Mouse (Mus musculus) stomach, postnatal 0 days (tissue): ENCODE measurements around the gene Tmem235. TPM values are rescaled to one million over a fixed set of nuclear protein-coding genes. Genes with fewer than 3 reads are reported as not detected.

ENCODE experiments used
- ATAC-seq: fragments of 200-750 bp; cut with Nextera tagmentation; 2 replicates; pipeline ENCODE4 v1.8.0; 2017; ENCODE audit not compliant: low FRiP score, low TSS enrichment
- DNase-seq: peaks from one replicate; pipeline ENCODE4 v3.0.0-alpha.2; 2016; ENCODE audit warnings: low spot score
- H3K27ac ChIP-seq: fragments of 300-500 bp; sonication (generic); replicated peaks from 2 replicates; pipeline ENCODE4 v1.5.1; 2014; ENCODE audit warnings: mild to moderate bottlenecking, control low read depth
- H3K27me3 ChIP-seq: fragments of 300-500 bp; sonication (generic); 2 replicates; pipeline ENCODE4 v1.6.1; 2014; ENCODE audit warnings: low read length; ENCODE audit not compliant: control insufficient read depth, insufficient read depth
- H3K36me3 ChIP-seq: fragments of 300-500 bp; sonication (generic); 2 replicates; pipeline ENCODE4 v1.6.1; 2014; ENCODE audit warnings: low read length, mixed read lengths; ENCODE audit not compliant: control insufficient read depth, insufficient read depth
- H3K4me1 ChIP-seq: fragments of 300-500 bp; sonication (generic); replicated peaks from 2 replicates; pipeline ENCODE4 v1.6.1; 2014; ENCODE audit warnings: antibody characterized with exemption; ENCODE audit not compliant: control insufficient read depth, insufficient read depth
- H3K4me2 ChIP-seq: fragments of 300-500 bp; sonication (generic); replicated peaks from 2 replicates; pipeline ENCODE4 v1.6.1; 2014; ENCODE audit warnings: low read depth, mild to moderate bottlenecking, control low read depth, moderate library complexity
- H3K4me3 ChIP-seq: fragments of 300-500 bp; sonication (generic); 2 replicates; pipeline ENCODE4 v1.5.1; 2014; ENCODE audit warnings: low read depth, low read length, control low read depth
- H3K9ac ChIP-seq: fragments of 300-500 bp; sonication (generic); 2 replicates; pipeline ENCODE4 v1.6.1; 2014; ENCODE audit warnings: mild to moderate bottlenecking, low read length, control low read depth, mixed read lengths
- H3K9me3 ChIP-seq: fragments of 300-500 bp; sonication (generic); 2 replicates; pipeline ENCODE4 v1.6.1; 2016; ENCODE audit warnings: low read length; ENCODE audit not compliant: control insufficient read depth
- CTCF ChIP-seq: IDR thresholded peaks from 2 replicates; pipeline ENCODE4 v1.5.1; 2016; ENCODE audit warnings: antibody characterized with exemption, low read depth, mild to moderate bottlenecking, moderate library complexity
- EP300 ChIP-seq: optimal IDR thresholded peaks from 2 replicates; pipeline ENCODE3; 2016; ENCODE audit warnings: antibody characterized with exemption
- WGBS: fragments of 180-500 bp; shearing (Covaris S2); extraction: QIAGEN DNeasy Blood & Tissue Kit; methylation state at CpG from one replicate; pipeline ENCODE4 v1.1.7; 2014; 5-methylcytosine and 5-hydroxymethylcytosine counted together
- polyA plus RNA-seq: library from polyadenylated mRNA; unstranded; fragments of >200 nt; fragmentation: Nextera tagmentation; extraction: Ambion mirVana; gene quantifications from 2 replicates; pipeline ENCODE4 v1.2.1, GENCODE M21; 2015

The Tmem235 gene
- polyA plus RNA-seq, 1 experiment from 2014 or later, result not detected

GRCm38 (mm10) chr11:117848985-117849671, 11.4 kb upstream of the Tmem235 start, which contains the start of gene Birc5:
TSS of gene Birc5 (plus strand) at chr11:117849251.
- DNase-seq, result peak; percentile 98
- ATAC-seq, result peak; percentile 93
- WGBS, result 0% methylated on average over 51 of the region's 51 CpGs

DNA sequence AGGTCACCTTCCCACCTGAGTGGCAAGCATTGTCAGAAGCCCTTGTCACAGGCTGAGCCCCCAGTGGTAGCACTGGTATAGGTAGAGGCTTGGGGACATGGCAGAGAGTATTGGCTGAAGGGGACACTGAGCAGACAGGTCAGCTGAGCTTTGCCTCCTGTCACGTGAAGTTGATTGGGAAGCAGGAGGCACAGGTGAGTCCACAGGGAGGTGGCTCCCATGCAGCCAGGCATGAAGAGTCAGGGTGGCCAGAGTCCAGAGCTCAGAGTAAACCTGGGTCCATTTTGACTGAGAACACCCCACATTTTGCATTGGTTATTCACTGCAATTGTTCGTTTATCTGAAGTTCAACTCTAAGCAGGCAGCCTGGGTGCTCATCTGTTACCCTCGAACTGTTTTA, 7.7 kb upstream of the Tmem235 start:
- no peak for TF ChIP-seq EP300
- Histone ChIP-seq H3K4me3 (no peak overlapping the region), H3K36me3 (no peaks in the 10 kb centered on the region; the same call in 1 of the 2 replicates), H3K9ac (no peak overlapping the region), H3K4me1 (peaks cover 9% of the 10 kb centered on the region; the same call in 1 of the 2 replicates), H3K4me2 (no peak overlapping the region), H3K27me3 (no peaks in the 10 kb centered on the region), H3K9me3 (no peaks in the 10 kb centered on the region), H3K27ac (no peak overlapping the region)
- ATAC-seq, result no peak
- DNase-seq, result no peak
- WGBS, result 75% methylated on average over 3 of the region's 3 CpGs

More at GRCm38 (mm10) chr11:117848985-117849671, 11.4 kb upstream of the Tmem235 start, which contains the start of gene Birc5:
- H3K36me3 ChIP-seq, result no peaks in the 10 kb centered on the region
- H3K27ac ChIP-seq, result peak within 1 kb of the TSS; percentile 96
- peak within 1 kb of the TSS; percentile 80 for H3K9ac ChIP-seq
- H3K9me3 ChIP-seq, result no peaks in the 10 kb centered on the region
- H3K4me2 ChIP-seq, result peak within 1 kb of the TSS; percentile 89
- H3K4me1 ChIP-seq, result peaks cover 9% of the 10 kb centered on the region; the same call in 1 of the 2 replicates
- H3K27me3 ChIP-seq, result no peaks in the 10 kb centered on the region
- H3K4me3 ChIP-seq, result peak within 1 kb of the TSS; percentile 61
- no peak for TF ChIP-seq EP300
- no peak; the same call in 1 of the 2 replicates for TF ChIP-seq CTCF

DNA sequence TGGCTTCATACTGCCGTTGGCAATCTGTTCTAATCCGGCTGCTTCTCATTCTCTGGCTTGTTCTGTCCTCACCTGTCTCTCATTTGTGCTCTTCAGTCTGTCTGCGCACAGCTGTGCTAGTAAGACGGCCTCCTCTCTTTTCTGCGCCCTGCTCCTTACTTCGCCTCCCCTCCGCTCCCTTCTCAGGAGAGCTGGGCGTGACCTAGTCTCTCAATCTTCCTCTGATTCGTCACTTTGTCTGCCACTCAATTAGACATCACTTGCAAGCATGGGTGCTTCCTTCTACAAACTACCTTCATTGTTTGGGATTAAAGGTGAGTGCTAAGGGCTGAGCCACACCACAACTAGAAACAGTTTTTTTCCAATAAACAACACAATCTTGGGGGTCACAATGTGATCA, 6.3 kb upstream of the Tmem235 start:
- H3K36me3 ChIP-seq, result no peaks in the 10 kb centered on the region; the same call in 1 of the 2 replicates

DNA sequence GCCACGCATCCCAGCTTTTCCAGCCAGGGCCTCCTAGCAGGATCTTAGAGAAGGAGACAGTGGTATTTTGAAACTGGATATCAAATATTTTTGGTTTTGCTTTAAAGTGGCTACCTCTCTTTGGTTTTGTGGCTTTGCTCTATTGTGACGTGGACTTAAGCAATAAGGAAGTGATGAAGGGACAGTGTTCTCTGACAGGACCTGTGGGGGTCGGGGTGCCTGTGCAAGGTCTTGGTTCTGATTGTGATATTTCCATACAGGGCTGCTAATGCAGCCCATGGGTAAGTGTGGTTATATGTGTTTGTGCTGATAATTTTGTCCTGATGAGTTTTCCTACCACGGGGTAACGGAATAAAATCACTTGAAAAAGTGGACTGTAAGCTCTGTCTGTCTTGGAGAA, 5.2 kb upstream of the Tmem235 start:
- Histone ChIP-seq H3K9me3 (no peaks in the 10 kb centered on the region), H3K4me2 (no peak overlapping the region), H3K4me3 (no peak overlapping the region), H3K4me1 (peaks cover 1% of the 10 kb centered on the region; the same call in 1 of the 2 replicates), H3K9ac (no peak overlapping the region), H3K27ac (no peak overlapping the region), H3K27me3 (no peaks in the 10 kb centered on the region), H3K36me3 (no peaks in the 10 kb centered on the region; the same call in 1 of the 2 replicates)
- no peak for ATAC-seq
- no peak for DNase-seq
- no peak for TF ChIP-seq CTCF
- TF ChIP-seq EP300, result no peak
- 98% methylated on average over 5 of the region's 5 CpGs for WGBS

More for the DNA sequence above, 6.3 kb upstream of the Tmem235 start:
- Histone ChIP-seq H3K27ac (no peak overlapping the region), H3K4me2 (no peak overlapping the region), H3K9ac (no peak overlapping the region), H3K9me3 (no peaks in the 10 kb centered on the region), H3K4me3 (no peak overlapping the region), H3K27me3 (no peaks in the 10 kb centered on the region), H3K4me1 (peaks cover 3% of the 10 kb centered on the region; the same call in 1 of the 2 replicates)
- WGBS, result 93% methylated on average over 9 of the region's 9 CpGs
- ATAC-seq, result no peak
- no peak for TF ChIP-seq EP300
- DNase-seq, result no peak

GRCm38 (mm10) chr11:117855975-117856374, 4.6 kb upstream of the Tmem235 start:
- DNase-seq, result no peak
- peaks cover under 1% of the 10 kb centered on the region; the same call in 1 of the 2 replicates for H3K27me3 ChIP-seq

DNA sequence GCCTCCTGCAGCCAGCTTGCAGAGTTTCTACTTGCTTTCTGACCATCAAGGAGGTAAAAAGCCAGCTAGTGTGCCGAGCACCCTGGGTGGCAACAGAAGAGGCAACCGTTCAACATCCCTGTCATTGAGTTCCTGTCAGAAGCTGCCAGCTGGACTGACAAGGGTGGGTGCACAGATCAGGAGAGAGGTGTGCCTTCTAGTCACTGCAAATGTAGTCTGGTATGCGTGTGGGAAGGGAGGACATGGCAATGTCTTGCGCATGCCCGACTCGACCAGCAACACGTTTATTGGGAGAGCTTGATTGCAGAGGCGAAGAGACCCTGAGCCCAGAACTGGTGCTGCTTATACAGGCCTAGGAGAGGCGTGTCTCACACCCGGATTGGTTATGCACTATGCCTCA, 3.1 kb upstream of the Tmem235 start:
- Histone ChIP-seq H3K4me1 (no peaks in the 10 kb centered on the region), H3K27me3 (peaks cover 3% of the 10 kb centered on the region; the same call in 1 of the 2 replicates), H3K27ac (no peak overlapping the region), H3K4me2 (no peak overlapping the region), H3K9me3 (no peaks in the 10 kb centered on the region), H3K36me3 (no peaks in the 10 kb centered on the region; the same call in 1 of the 2 replicates), H3K9ac (no peak overlapping the region), H3K4me3 (no peak overlapping the region)
- WGBS, result 93% methylated on average over 10 of the region's 10 CpGs
- ATAC-seq (no peak), DNase-seq (no peak)
- TF ChIP-seq CTCF (no peak), EP300 (no peak)

More at GRCm38 (mm10) chr11:117855975-117856374, 4.6 kb upstream of the Tmem235 start:
- no peak overlapping the region for H3K27ac ChIP-seq
- no peak overlapping the region for H3K4me3 ChIP-seq
- no peaks in the 10 kb centered on the region for H3K9me3 ChIP-seq
- no peak for ATAC-seq
- no peak overlapping the region for H3K9ac ChIP-seq
- no peak overlapping the region for H3K4me2 ChIP-seq
- TF ChIP-seq EP300 (no peak), CTCF (no peak)
- H3K36me3 ChIP-seq, result no peaks in the 10 kb centered on the region; the same call in 1 of the 2 replicates
- no peaks in the 10 kb centered on the region for H3K4me1 ChIP-seq
- WGBS, result 92% methylated on average over 1 of the region's 1 CpGs
